Mouse (Mus musculus): ENCODE data around the gene Pcmt1. TPM values are rescaled to one million over a fixed set of nuclear protein-coding genes. Genes with fewer than 3 reads are reported as not detected.

Gene Pcmt1
- polyA plus RNA-seq, 1 experiment from 2014 or later, result 143 TPM

- ATAC-seq (replicated peaks; ENCODE audit: extremely low read depth, insufficient read depth, low FRiP score), result peak; percentile 91
- Histone ChIP-seq H3K4me2 (ENCODE audit: low read depth, low read length) (peak overlapping the region; percentile 85), H3K4me3 (ENCODE audit: low read length) (peak overlapping the region; percentile 93), H3K9ac (ENCODE audit: low read length) (peak overlapping the region; percentile 97), H3K27me3 (ENCODE audit: control insufficient read depth, insufficient read depth, low read length) (no peaks in the 10 kb centered on the region), H3K9me3 (replicated peaks; ENCODE audit: control insufficient read depth, low read length) (no peaks in the 10 kb centered on the region), H3K4me1 (ENCODE audit: control insufficient read depth, insufficient read depth, low read length) (peaks cover 20% of the 10 kb centered on the region), H3K27ac (ENCODE audit: low read length) (peak overlapping the region; percentile 94), H3K36me3 (ENCODE audit: control insufficient read depth, insufficient read depth) (no peaks in the 10 kb centered on the region)
- WGBS, result under 1% methylated on average over 64 of the region's 64 CpGs
Measured at GRCm38 (mm10) chr10:7663159-7664026, 17.5 kb downstream of the Pcmt1 start.

GRCm38 (mm10) chr10:7662471-7663141, 18.3 kb downstream of the Pcmt1 start:
- H3K36me3 ChIP-seq (ENCODE audit: control insufficient read depth, insufficient read depth), result no peaks in the 10 kb centered on the region

GRCm38 (mm10) chr10:7651057-7651456, 29.9 kb downstream of the Pcmt1 start:
- ATAC-seq (replicated peaks; ENCODE audit: extremely low read depth, insufficient read depth, low FRiP score), result no peak
- Histone ChIP-seq H3K4me2 (ENCODE audit: low read depth, low read length) (no peak overlapping the region), H3K9ac (ENCODE audit: low read length) (no peak overlapping the region), H3K4me1 (ENCODE audit: control insufficient read depth, insufficient read depth, low read length) (peaks cover 4% of the 10 kb centered on the region), H3K27me3 (ENCODE audit: control insufficient read depth, insufficient read depth, low read length) (no peaks in the 10 kb centered on the region), H3K27ac (ENCODE audit: low read length) (no peak overlapping the region), H3K9me3 (replicated peaks; ENCODE audit: control insufficient read depth, low read length) (no peaks in the 10 kb centered on the region), H3K36me3 (ENCODE audit: control insufficient read depth, insufficient read depth) (peaks cover 23% of the 10 kb centered on the region), H3K4me3 (ENCODE audit: low read length) (no peak overlapping the region)
- 91% methylated on average over 2 of the region's 2 CpGs for WGBS

More at GRCm38 (mm10) chr10:7662471-7663141, 18.3 kb downstream of the Pcmt1 start:
- Histone ChIP-seq H3K27me3 (ENCODE audit: control insufficient read depth, insufficient read depth, low read length) (no peaks in the 10 kb centered on the region), H3K9ac (ENCODE audit: low read length) (peak overlapping the region; percentile 97), H3K4me2 (ENCODE audit: low read depth, low read length) (peak overlapping the region; percentile 85), H3K4me1 (ENCODE audit: control insufficient read depth, insufficient read depth, low read length) (peaks cover 13% of the 10 kb centered on the region), H3K9me3 (replicated peaks; ENCODE audit: control insufficient read depth, low read length) (no peaks in the 10 kb centered on the region), H3K27ac (ENCODE audit: low read length) (peak overlapping the region; percentile 94), H3K4me3 (ENCODE audit: low read length) (peak overlapping the region; percentile 93)
- peak; percentile 74 for ATAC-seq (replicated peaks; ENCODE audit: extremely low read depth, insufficient read depth, low FRiP score)
- under 1% methylated on average over 44 of the region's 44 CpGs for WGBS

- no peak overlapping the region for H3K4me3 ChIP-seq (ENCODE audit: low read length)
- H3K9ac ChIP-seq (ENCODE audit: low read length), result no peak overlapping the region
- no peak overlapping the region for H3K4me2 ChIP-seq (ENCODE audit: low read depth, low read length)
- no peak overlapping the region for H3K27ac ChIP-seq (ENCODE audit: low read length)
- ATAC-seq (replicated peaks; ENCODE audit: extremely low read depth, insufficient read depth, low FRiP score), result no peak; the same call in 1 of the 2 replicates
- peaks cover 27% of the 10 kb centered on the region for H3K36me3 ChIP-seq (ENCODE audit: control insufficient read depth, insufficient read depth)
- WGBS, result 61% methylated on average over 4 of the region's 4 CpGs
- no peaks in the 10 kb centered on the region for H3K9me3 ChIP-seq (replicated peaks; ENCODE audit: control insufficient read depth, low read length)
- H3K4me1 ChIP-seq (ENCODE audit: control insufficient read depth, insufficient read depth, low read length), result peaks cover 4% of the 10 kb centered on the region
- H3K27me3 ChIP-seq (ENCODE audit: control insufficient read depth, insufficient read depth, low read length), result no peaks in the 10 kb centered on the region
Measured at GRCm38 (mm10) chr10:7649059-7649458, 31.9 kb downstream of the Pcmt1 start.

- Histone ChIP-seq H3K9me3 (replicated peaks; ENCODE audit: control insufficient read depth, low read length) (no peaks in the 10 kb centered on the region), H3K27ac (ENCODE audit: low read length) (no peak overlapping the region), H3K4me3 (ENCODE audit: low read length) (no peak overlapping the region), H3K4me2 (ENCODE audit: low read depth, low read length) (no peak overlapping the region), H3K27me3 (ENCODE audit: control insufficient read depth, insufficient read depth, low read length) (no peaks in the 10 kb centered on the region), H3K9ac (ENCODE audit: low read length) (no peak overlapping the region), H3K4me1 (ENCODE audit: control insufficient read depth, insufficient read depth, low read length) (peaks cover 4% of the 10 kb centered on the region), H3K36me3 (ENCODE audit: control insufficient read depth, insufficient read depth) (peaks cover 47% of the 10 kb centered on the region)
- ATAC-seq (replicated peaks; ENCODE audit: extremely low read depth, insufficient read depth, low FRiP score), result no peak
- WGBS, result 79% methylated on average over 2 of the region's 2 CpGs
Measured at GRCm38 (mm10) chr10:7645911-7646310, 35.0 kb downstream of the Pcmt1 start.

GRCm38 (mm10) chr10:7640366-7640765, 40.6 kb downstream of the Pcmt1 start:
- 94% methylated on average over 12 of the region's 12 CpGs for WGBS
- Histone ChIP-seq H3K36me3 (ENCODE audit: control insufficient read depth, insufficient read depth) (peaks cover 53% of the 10 kb centered on the region), H3K9ac (ENCODE audit: low read length) (no peak overlapping the region), H3K4me1 (ENCODE audit: control insufficient read depth, insufficient read depth, low read length) (no peaks in the 10 kb centered on the region), H3K27me3 (ENCODE audit: control insufficient read depth, insufficient read depth, low read length) (no peaks in the 10 kb centered on the region), H3K4me2 (ENCODE audit: low read depth, low read length) (no peak overlapping the region), H3K27ac (ENCODE audit: low read length) (no peak overlapping the region), H3K4me3 (ENCODE audit: low read length) (no peak overlapping the region), H3K9me3 (replicated peaks; ENCODE audit: control insufficient read depth, low read length) (no peaks in the 10 kb centered on the region)
- no peak for ATAC-seq (replicated peaks; ENCODE audit: extremely low read depth, insufficient read depth, low FRiP score)

GRCm38 (mm10) chr10:7630951-7631720, 49.8 kb downstream of the Pcmt1 start:
- Histone ChIP-seq H3K9ac (ENCODE audit: low read length) (no peak overlapping the region), H3K27ac (ENCODE audit: low read length) (no peak overlapping the region), H3K4me3 (ENCODE audit: low read length) (no peak overlapping the region), H3K4me2 (ENCODE audit: low read depth, low read length) (peak overlapping the region; percentile 21; the same call in 1 of the 2 replicates), H3K4me1 (ENCODE audit: control insufficient read depth, insufficient read depth, low read length) (peaks cover 31% of the 10 kb centered on the region), H3K27me3 (ENCODE audit: control insufficient read depth, insufficient read depth, low read length) (no peaks in the 10 kb centered on the region), H3K9me3 (replicated peaks; ENCODE audit: control insufficient read depth, low read length) (no peaks in the 10 kb centered on the region), H3K36me3 (ENCODE audit: control insufficient read depth, insufficient read depth) (peaks cover 9% of the 10 kb centered on the region; the same call in 1 of the 2 replicates)
- ATAC-seq (replicated peaks; ENCODE audit: extremely low read depth, insufficient read depth, low FRiP score), result peak; percentile 75
- 47% methylated on average over 16 of the region's 16 CpGs for WGBS

- Histone ChIP-seq H3K9me3 (replicated peaks; ENCODE audit: control insufficient read depth, low read length) (no peaks in the 10 kb centered on the region), H3K9ac (ENCODE audit: low read length) (no peak overlapping the region), H3K27ac (ENCODE audit: low read length) (no peak overlapping the region), H3K36me3 (ENCODE audit: control insufficient read depth, insufficient read depth) (peaks cover 9% of the 10 kb centered on the region; the same call in 1 of the 2 replicates), H3K4me3 (ENCODE audit: low read length) (no peak overlapping the region), H3K27me3 (ENCODE audit: control insufficient read depth, insufficient read depth, low read length) (no peaks in the 10 kb centered on the region), H3K4me2 (ENCODE audit: low read depth, low read length) (no peak overlapping the region), H3K4me1 (ENCODE audit: control insufficient read depth, insufficient read depth, low read length) (peaks cover 31% of the 10 kb centered on the region)
- WGBS, result 82% methylated on average over 5 of the region's 5 CpGs
- ATAC-seq (replicated peaks; ENCODE audit: extremely low read depth, insufficient read depth, low FRiP score), result no peak
Measured at GRCm38 (mm10) chr10:7630286-7630685, 50.6 kb downstream of the Pcmt1 start.

Measured in heart, embryonic 16.5 days (tissue).